Mouse (Mus musculus): Measurements from ENCODE around the gene Adgre5.

DNA sequence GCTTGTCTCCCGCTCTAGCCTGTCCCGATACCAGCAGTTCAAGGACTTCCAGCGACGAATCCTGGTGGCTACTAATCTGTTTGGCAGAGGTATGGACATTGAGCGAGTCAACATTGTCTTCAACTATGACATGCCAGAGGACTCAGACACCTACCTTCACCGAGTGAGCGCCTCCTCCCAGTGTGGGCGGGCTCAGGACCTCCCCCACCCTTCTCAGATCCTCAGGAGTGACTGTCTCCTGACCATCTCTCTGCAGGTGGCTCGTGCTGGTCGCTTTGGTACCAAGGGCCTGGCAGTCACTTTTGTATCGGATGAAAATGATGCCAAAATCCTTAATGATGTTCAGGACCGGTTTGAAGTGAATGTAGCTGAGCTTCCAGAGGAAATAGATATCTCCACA, 18.5 kb downstream of the Adgre5 start:
- TF ChIP-seq GATA1 (IDR thresholded peaks at IDR 0.05; ENCODE audit: low read length) = no peak
- TF ChIP-seq TAL1 (IDR thresholded peaks at IDR 0.05; ENCODE audit: low read length) = no peak
